In the genomic region with DNA sequence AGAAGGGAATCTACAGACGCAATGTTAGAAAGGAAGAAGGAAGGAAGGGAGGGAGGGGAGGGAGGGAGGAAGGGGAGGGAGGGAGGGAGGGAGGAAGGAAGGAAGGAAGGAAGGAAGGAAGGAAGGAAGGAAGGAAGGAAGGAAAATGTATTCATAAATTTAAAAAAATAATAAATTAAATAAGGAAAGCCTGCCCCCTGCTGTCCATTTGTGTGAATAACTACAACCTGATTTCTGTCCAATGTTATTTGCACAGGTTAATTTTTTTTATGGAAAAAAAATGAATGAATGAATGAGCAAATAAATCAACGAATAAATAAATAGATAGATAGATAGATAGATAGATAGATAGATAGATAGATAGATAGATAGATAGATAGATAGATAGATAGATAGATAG, we compare ENCODE assay signal across 20 mouse cellular contexts. TPM values are rescaled to one million over a fixed set of nuclear protein-coding genes. Genes with fewer than 3 reads are reported as not detected.
DNase-seq lines count a peak whose midpoint lies in the region; ATAC-seq and TF ChIP-seq lines count a peak whose summit lies in the region.
"Not testable (repeated sequence)": the region's sequence is repeated elsewhere in the genome, so short reads cannot be mapped to it uniquely, and the experiment has no call there.
"Had no signal": no experiment of that assay in that cellular context is flagged by ENCODE, and none has a peak within 500 bp of the region (broad histone marks: within the 10 kb centered on the region; RNA-seq: fewer than 3 reads in every experiment).

No protein-coding gene starts in this region.

- not testable (repeated sequence) for H3K4me3 ChIP-seq in heart, adult 2 months; midbrain, embryonic 11.5 days (ENCODE audit: low read depth, low read length)

- not testable (repeated sequence) for H3K79me2 ChIP-seq in heart, adult 2 months (replicated peaks; ENCODE audit: control insufficient read depth, insufficient read depth, low read length)

- H3K27ac ChIP-seq in heart, adult 2 months; midbrain, embryonic 11.5 days (ENCODE audit: low read depth, low read length): not testable (repeated sequence)

- intact Hi-C loops in heart, adult 2 months (cut with DNase I), result loop anchor here (5.0 to 10.0 kb wide), 2 partner anchors 268 to 475 kb away; no protein-coding TSS in a partner anchor

- 37% methylated on average over 2 of the region's 2 CpGs for WGBS in heart, adult 2 months
- 29% methylated on average over 2 of the region's 2 CpGs for WGBS in midbrain, embryonic 11.5 days

- TF ChIP-seq CTCF in Patski (IDR thresholded peaks at IDR 0.05), result peak; percentile 8
- peak; percentile 58 for TF ChIP-seq CTCF in heart, adult 2 months (IDR thresholded peaks at IDR 0.05)

- TF ChIP-seq EP300 in heart, adult 2 months (IDR thresholded peaks at IDR 0.05; ENCODE audit: insufficient read depth, low read depth, low read length), result not testable (repeated sequence)

- H3K4me2 ChIP-seq in midbrain, embryonic 11.5 days, result not testable (repeated sequence)

- H3K9me3 ChIP-seq in midbrain, embryonic 11.5 days (ENCODE audit: control insufficient read depth, low read length), result not testable (repeated sequence)

- peak; percentile 62 for DNase-seq in 3T3-L1 (ENCODE audit: low read depth, low spot score)
- DNase-seq in Patski (ENCODE audit: low read depth, low spot score); heart, adult 2 months: not testable (repeated sequence)
- DNase-seq in cerebellum, postnatal 10 days, result peak; percentile 18 to 43
- DNase-seq in kidney, adult 9 months, result peak; percentile 8
- DNase-seq in liver, result peak; percentile 17
- peak; percentile 86 for DNase-seq in midbrain, embryonic 11.5 days (ENCODE audit: low spot score, missing footprints)
- DNase-seq in right cerebral cortex, postnatal 4 days, result peak; percentile 30

- not testable (repeated sequence) for H3K36me3 ChIP-seq in heart, adult 2 months (ENCODE audit: control insufficient read depth, insufficient read depth, low read length); midbrain, embryonic 11.5 days (ENCODE audit: control insufficient read depth, insufficient read depth, low read length)

- in situ Hi-C loops in Patski (cut with MboI; ENCODE audit: low pct_unique_long_range_greater_than_20kb), result loop anchor here (10.0 kb wide), 1 partner anchor 265 kb away; no protein-coding TSS in a partner anchor

- ATAC-seq in Patski; midbrain, embryonic 11.5 days (ENCODE audit: low FRiP score): not testable (repeated sequence)

- not testable (repeated sequence) for H3K9ac ChIP-seq in heart, adult 2 months (ENCODE audit: low read depth, low read length); midbrain, embryonic 11.5 days (ENCODE audit: low read length)

- peaks cover 13% of the 10 kb centered on the region for H3K27me3 ChIP-seq in Patski
- H3K27me3 ChIP-seq in heart, adult 2 months (ENCODE audit: control insufficient read depth, insufficient read depth, low read length); midbrain, embryonic 11.5 days (ENCODE audit: control insufficient read depth, insufficient read depth, low read length): not testable (repeated sequence)

- not testable (repeated sequence) for H3K4me1 ChIP-seq in heart, adult 2 months (ENCODE audit: control insufficient read depth, insufficient read depth, low read length); midbrain, embryonic 11.5 days (ENCODE audit: control insufficient read depth, insufficient read depth, low read length)

- CTCF ChIA-PET in Patski (lab: Charles Lee), result interaction anchor here (1.0 to 1.3 kb wide), 2 partner anchors 267 to 474 kb away, joined by 4 to 6 read pairs; no protein-coding TSS in a partner anchor

- POLR2A ChIA-PET in Patski (lab: Charles Lee), result not testable (repeated sequence)

- not testable (repeated sequence) for TF ChIP-seq POLR2A in heart, adult 2 months (IDR thresholded peaks at IDR 0.05; ENCODE audit: insufficient read depth, low read depth, low read length)

RNA-seq across cellular contexts. Expression of gene Prss2, which starts 8.4 kb away (rescaled TPM):
- not detected for polyA plus RNA-seq in Patski (2021)
- not detected for total RNA-seq in heart, adult 2 months (2021)
- polyA plus RNA-seq in heart, adult 2 months (2012; rRNA removed), result 0.67 TPM in 1 of 2 replicates, not detected in the other
- polyA plus RNA-seq in midbrain, embryonic 11.5 days (2014; fragmentation: Nextera tagmentation; extraction: Ambion mirVana), result not detected in 2 replicates
- total RNA-seq: gastrocnemius, postnatal 14 days; heart, adult 8-10 months; left cerebral cortex, postnatal 10 days; megakaryocyte, adult 5-6 weeks had no signal
- polyA plus RNA-seq: cerebellum, adult 2 months; embryonic facial prominence, embryonic 15.5 days; forebrain, embryonic 10.5 days; hindbrain, embryonic 13.5 days; limb, embryonic 15.5 days; lung, embryonic 15.5 days; midbrain, embryonic 16.5 days; neural tube, embryonic 12.5 days had no signal
